Mouse (Mus musculus): ENCODE results near the gene Gprin1. TPM values are rescaled to one million over a fixed set of nuclear protein-coding genes. Genes with fewer than 3 reads are reported as not detected.

The Gprin1 gene
- total and polyA plus RNA-seq, 2 experiments from 2014 or later: 19.9 to 146 TPM

GRCm38 (mm10) chr13:54704890-54705289 lies 44.8 kb downstream of the Gprin1 start:
- ATAC-seq: no peak
- no peak overlapping the region for H3K4me3 ChIP-seq (ENCODE audit: low read length)
- H3K27ac ChIP-seq: no peak overlapping the region
- no peaks in the 10 kb centered on the region for H3K9me3 ChIP-seq (ENCODE audit: low read length)
- no peaks in the 10 kb centered on the region for H3K36me3 ChIP-seq (ENCODE audit: insufficient read depth, low read length)
- no peak for TF ChIP-seq CTCF (IDR thresholded peaks at IDR 0.05; ENCODE audit: low read depth)
- H3K4me2 ChIP-seq (ENCODE audit: low read depth, low read length): no peak overlapping the region
- 57% methylated on average over 6 of the region's 6 CpGs for WGBS
- H3K27me3 ChIP-seq (ENCODE audit: insufficient read depth, low read length): no peaks in the 10 kb centered on the region
- H3K4me1 ChIP-seq (ENCODE audit: insufficient read depth, low read length): no peaks in the 10 kb centered on the region
- no peak overlapping the region for H3K9ac ChIP-seq (replicated peaks; ENCODE audit: low read length)
- DNase-seq (ENCODE audit: low spot score): no peak

GRCm38 (mm10) chr13:54702507-54702906 lies 47.2 kb downstream of the Gprin1 start:
- Histone ChIP-seq H3K27me3 (ENCODE audit: insufficient read depth, low read length) (no peaks in the 10 kb centered on the region), H3K9me3 (ENCODE audit: low read length) (no peaks in the 10 kb centered on the region), H3K27ac (no peak overlapping the region), H3K4me3 (ENCODE audit: low read length) (no peak overlapping the region), H3K4me1 (ENCODE audit: insufficient read depth, low read length) (no peaks in the 10 kb centered on the region), H3K9ac (replicated peaks; ENCODE audit: low read length) (no peak overlapping the region), H3K36me3 (ENCODE audit: insufficient read depth, low read length) (no peaks in the 10 kb centered on the region), H3K4me2 (ENCODE audit: low read depth, low read length) (no peak overlapping the region)
- ATAC-seq (no peak), DNase-seq (ENCODE audit: low spot score) (no peak)
- 55% methylated on average over 7 of the region's 7 CpGs for WGBS
- TF ChIP-seq CTCF (IDR thresholded peaks at IDR 0.05; ENCODE audit: low read depth): no peak

GRCm38 (mm10) chr13:54701243-54701642 lies 48.4 kb downstream of the Gprin1 start, which contains the start of gene Cdhr2:
Gene Cdhr2, plus strand, starts transcription at chr13:54701461.
- no peak for ATAC-seq
- no peak within 1 kb of the TSS for H3K27ac ChIP-seq
- H3K4me3 ChIP-seq (ENCODE audit: low read length): no peak within 1 kb of the TSS
- no peaks in the 10 kb centered on the region for H3K4me1 ChIP-seq (ENCODE audit: insufficient read depth, low read length)
- DNase-seq (ENCODE audit: low spot score): no peak
- H3K9ac ChIP-seq (replicated peaks; ENCODE audit: low read length): no peak within 1 kb of the TSS
- 58% methylated on average over 5 of the region's 5 CpGs for WGBS
- H3K4me2 ChIP-seq (ENCODE audit: low read depth, low read length): no peak within 1 kb of the TSS
- no peaks in the 10 kb centered on the region for H3K9me3 ChIP-seq (ENCODE audit: low read length)
- H3K36me3 ChIP-seq (ENCODE audit: insufficient read depth, low read length): no peaks in the 10 kb centered on the region
- no peaks in the 10 kb centered on the region for H3K27me3 ChIP-seq (ENCODE audit: insufficient read depth, low read length)
- TF ChIP-seq CTCF (IDR thresholded peaks at IDR 0.05; ENCODE audit: low read depth): no peak

GRCm38 (mm10) chr13:54695479-54696230 lies 54.0 kb downstream of the Gprin1 start:
- ATAC-seq: no peak

GRCm38 (mm10) chr13:54694348-54695060 lies 55.2 kb downstream of the Gprin1 start:
- Histone ChIP-seq H3K36me3 (ENCODE audit: insufficient read depth, low read length) (0 out of 2 replicates have a peak, but pooled peaks cover 3% of the 10 kb centered on the region), H3K27me3 (ENCODE audit: insufficient read depth, low read length) (no peaks in the 10 kb centered on the region), H3K9me3 (ENCODE audit: low read length) (no peaks in the 10 kb centered on the region), H3K27ac (peak overlapping the region; percentile 95), H3K4me2 (ENCODE audit: low read depth, low read length) (peak overlapping the region; percentile 96), H3K4me1 (ENCODE audit: insufficient read depth, low read length) (peaks cover 21% of the 10 kb centered on the region), H3K9ac (replicated peaks; ENCODE audit: low read length) (peak overlapping the region; percentile 84), H3K4me3 (ENCODE audit: low read length) (peak overlapping the region; percentile 71)
- no peak for DNase-seq (ENCODE audit: low spot score)
- 16% methylated on average over 26 of the region's 26 CpGs for WGBS
- peak; percentile 68 for ATAC-seq
- TF ChIP-seq CTCF (IDR thresholded peaks at IDR 0.05; ENCODE audit: low read depth): no peak

More at GRCm38 (mm10) chr13:54695479-54696230, 54.0 kb downstream of the Gprin1 start:
- H3K9ac ChIP-seq (replicated peaks; ENCODE audit: low read length): no peak overlapping the region
- H3K4me1 ChIP-seq (ENCODE audit: insufficient read depth, low read length): peaks cover 21% of the 10 kb centered on the region
- no peaks in the 10 kb centered on the region for H3K9me3 ChIP-seq (ENCODE audit: low read length)
- H3K27ac ChIP-seq: no peak overlapping the region
- H3K27me3 ChIP-seq (ENCODE audit: insufficient read depth, low read length): no peaks in the 10 kb centered on the region
- H3K4me2 ChIP-seq (ENCODE audit: low read depth, low read length): no peak overlapping the region
- TF ChIP-seq CTCF (IDR thresholded peaks at IDR 0.05; ENCODE audit: low read depth): no peak
- 93% methylated on average over 11 of the region's 11 CpGs for WGBS
- H3K36me3 ChIP-seq (ENCODE audit: insufficient read depth, low read length): no peaks in the 10 kb centered on the region
- no peak for DNase-seq (ENCODE audit: low spot score)
- H3K4me3 ChIP-seq (ENCODE audit: low read length): no peak overlapping the region

- Histone ChIP-seq H3K27me3 (ENCODE audit: insufficient read depth, low read length) (no peaks in the 10 kb centered on the region), H3K4me1 (ENCODE audit: insufficient read depth, low read length) (peaks cover 21% of the 10 kb centered on the region), H3K36me3 (ENCODE audit: insufficient read depth, low read length) (0 out of 2 replicates have a peak, but pooled peaks cover 3% of the 10 kb centered on the region), H3K27ac (peak within 1 kb of the TSS; percentile 95), H3K4me2 (ENCODE audit: low read depth, low read length) (peak within 1 kb of the TSS; percentile 96), H3K9ac (replicated peaks; ENCODE audit: low read length) (peak within 1 kb of the TSS; percentile 84), H3K9me3 (ENCODE audit: low read length) (no peaks in the 10 kb centered on the region), H3K4me3 (ENCODE audit: low read length) (peak within 1 kb of the TSS; percentile 71)
- under 1% methylated on average over 86 of the region's 92 CpGs for WGBS
- DNase-seq (ENCODE audit: low spot score) (peak; percentile 99), ATAC-seq (peak; percentile 98)
- no peak for TF ChIP-seq CTCF (IDR thresholded peaks at IDR 0.05; ENCODE audit: low read depth)
Observed at GRCm38 (mm10) chr13:54693558-54694347, 55.9 kb downstream of the Gprin1 start, which contains the start of gene Rnf44. Gene Rnf44, minus strand, starts transcription at chr13:54693907.
